Mouse (Mus musculus): ENCODE results near the gene Zfp775. TPM values are rescaled to one million over a fixed set of nuclear protein-coding genes. Genes with fewer than 3 reads are reported as not detected.

Zfp775 gene
- polyA plus RNA-seq, 1 experiment from 2014 or later: 15.8 TPM

DNA sequence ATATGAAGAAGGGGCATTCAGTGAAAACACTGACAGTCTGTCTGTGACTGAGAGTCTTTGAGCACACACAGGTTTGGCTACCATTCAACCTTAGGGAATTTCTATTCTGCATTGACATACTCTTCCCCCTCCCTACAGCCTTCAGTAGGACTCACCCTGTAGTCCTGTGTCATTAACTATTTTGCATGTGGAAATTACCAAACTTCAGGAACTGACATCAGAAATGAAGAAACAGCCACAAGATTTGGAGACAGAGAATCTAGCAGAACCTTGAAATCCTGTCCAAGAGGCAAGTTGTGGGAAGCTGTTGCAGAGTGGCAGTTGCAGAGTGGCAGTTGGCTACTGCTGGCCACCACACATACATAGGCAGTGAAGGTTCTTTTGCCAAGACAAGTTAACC is 66.2 kb downstream of the Zfp775 start:
- Histone ChIP-seq H3K4me2 (replicated peaks) (no peak overlapping the region), H3K4me3 (no peak overlapping the region), H3K4me1 (no peaks in the 10 kb centered on the region), H3K27ac (replicated peaks) (no peak overlapping the region), H3K36me3 (no peaks in the 10 kb centered on the region), H3K9ac (replicated peaks) (no peak overlapping the region), H3K9me3 (no peaks in the 10 kb centered on the region), H3K27me3 (no peaks in the 10 kb centered on the region)
- ATAC-seq (replicated peaks): no peak

DNA sequence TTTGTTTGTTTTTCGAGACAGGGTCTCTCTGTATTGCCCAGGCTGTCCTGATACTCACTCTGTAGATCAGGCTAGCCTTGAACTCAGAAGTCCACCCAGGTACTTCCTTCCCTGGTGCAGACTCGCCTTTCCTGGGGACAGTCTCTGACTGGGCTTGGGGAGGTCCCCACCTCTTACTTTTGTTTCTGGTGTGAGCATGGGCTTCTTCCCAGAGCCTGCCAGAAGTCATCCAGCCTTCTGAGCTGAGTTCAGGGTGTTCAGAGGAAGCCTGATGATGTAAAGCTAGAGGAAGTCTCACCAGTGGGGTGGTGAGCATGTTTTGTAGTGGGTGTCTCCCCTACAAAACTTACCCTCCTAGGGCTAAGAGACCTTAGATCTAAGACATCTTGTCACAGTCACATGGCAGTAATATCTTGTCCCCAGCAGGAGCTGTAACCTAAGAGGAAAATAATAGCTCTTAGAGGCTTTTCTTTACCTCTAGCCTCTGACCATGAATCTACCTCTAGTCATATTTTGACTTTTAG is 67.6 kb downstream of the Zfp775 start:
- 69% methylated on average over 2 of the region's 2 CpGs for WGBS
- Histone ChIP-seq H3K4me3 (no peak overlapping the region), H3K27me3 (no peaks in the 10 kb centered on the region), H3K36me3 (no peaks in the 10 kb centered on the region), H3K9ac (replicated peaks) (no peak overlapping the region), H3K9me3 (no peaks in the 10 kb centered on the region), H3K4me2 (replicated peaks) (no peak overlapping the region), H3K27ac (replicated peaks) (no peak overlapping the region), H3K4me1 (no peaks in the 10 kb centered on the region)
- no peak for ATAC-seq (replicated peaks)

Other genes with a start within 250 kb of the Zfp775 start
- 27.2 and 29.4 TPM in 2 replicates for gene Krba1, start 206.5 kb upstream of the Zfp775 start, polyA plus RNA-seq (2015; fragmentation: Nextera tagmentation; extraction: Ambion mirVana)
- gene Zfp467, start 156.2 kb upstream of the Zfp775 start, polyA plus RNA-seq (2015; fragmentation: Nextera tagmentation; extraction: Ambion mirVana): 30.0 and 34.2 TPM in 2 replicates
- 0.13 and 0.70 TPM in 2 replicates for gene Sspo, start 153.8 kb upstream of the Zfp775 start, polyA plus RNA-seq (2015; fragmentation: Nextera tagmentation; extraction: Ambion mirVana)
- 199 and 211 TPM in 2 replicates for gene Atp6v0e2, start 64.4 kb upstream of the Zfp775 start, polyA plus RNA-seq (2015; fragmentation: Nextera tagmentation; extraction: Ambion mirVana)
- 15.4 and 18.0 TPM in 2 replicates for gene Lrrc61, start 47.3 kb upstream of the Zfp775 start, polyA plus RNA-seq (2015; fragmentation: Nextera tagmentation; extraction: Ambion mirVana)
- gene Rarres2, start 29.3 kb upstream of the Zfp775 start, polyA plus RNA-seq (2015; fragmentation: Nextera tagmentation; extraction: Ambion mirVana): 3.0 and 3.4 TPM in 2 replicates
- gene Gm45021, start 12.5 kb upstream of the Zfp775 start, polyA plus RNA-seq (2015; fragmentation: Nextera tagmentation; extraction: Ambion mirVana): not detected in 2 replicates
- gene Repin1, start 8.2 kb upstream of the Zfp775 start, polyA plus RNA-seq (2015; fragmentation: Nextera tagmentation; extraction: Ambion mirVana): 34.9 and 35.8 TPM in 2 replicates
- not detected in 2 replicates for gene Gm44965, start 8.1 kb upstream of the Zfp775 start, polyA plus RNA-seq (2015; fragmentation: Nextera tagmentation; extraction: Ambion mirVana)
- gene AI854703, start 24.7 kb downstream of the Zfp775 start, polyA plus RNA-seq (2015; fragmentation: Nextera tagmentation; extraction: Ambion mirVana): 10.1 and 11.2 TPM in 2 replicates
- gene Gimap8, start 45.2 kb downstream of the Zfp775 start, polyA plus RNA-seq (2015; fragmentation: Nextera tagmentation; extraction: Ambion mirVana): 0.33 and 0.42 TPM in 2 replicates
- gene Gimap9, start 74.1 kb downstream of the Zfp775 start, polyA plus RNA-seq (2015; fragmentation: Nextera tagmentation; extraction: Ambion mirVana): 1.1 and 1.8 TPM in 2 replicates
- 1.1 TPM in 2 replicates for gene Gimap4, start 82.5 kb downstream of the Zfp775 start, polyA plus RNA-seq (2015; fragmentation: Nextera tagmentation; extraction: Ambion mirVana)
- 5.7 and 5.8 TPM in 2 replicates for gene Gimap6, start 106.2 kb downstream of the Zfp775 start, polyA plus RNA-seq (2015; fragmentation: Nextera tagmentation; extraction: Ambion mirVana)
- gene Gm28053, start 116.5 kb downstream of the Zfp775 start, polyA plus RNA-seq (2015; fragmentation: Nextera tagmentation; extraction: Ambion mirVana): 1.2 TPM in 1 of 2 replicates, not detected in the other
- not detected in 2 replicates for gene Gimap7, start 116.6 kb downstream of the Zfp775 start, polyA plus RNA-seq (2015; fragmentation: Nextera tagmentation; extraction: Ambion mirVana)
- 4.1 and 4.6 TPM in 2 replicates for gene Gimap1, start 137.0 kb downstream of the Zfp775 start, polyA plus RNA-seq (2015; fragmentation: Nextera tagmentation; extraction: Ambion mirVana)
- 0.86 and 1.2 TPM in 2 replicates for gene Gimap5, start 144.1 kb downstream of the Zfp775 start, polyA plus RNA-seq (2015; fragmentation: Nextera tagmentation; extraction: Ambion mirVana)
- gene Gimap3, start 168.8 kb downstream of the Zfp775 start, polyA plus RNA-seq (2015; fragmentation: Nextera tagmentation; extraction: Ambion mirVana): not detected in 2 replicates
- gene Tmem176a, start 238.9 kb downstream of the Zfp775 start, polyA plus RNA-seq (2015; fragmentation: Nextera tagmentation; extraction: Ambion mirVana): 11.1 and 11.2 TPM in 2 replicates
- gene Tmem176b, start 239.4 kb downstream of the Zfp775 start, polyA plus RNA-seq (2015; fragmentation: Nextera tagmentation; extraction: Ambion mirVana): 85.0 and 90.2 TPM in 2 replicates